Mouse (Mus musculus) liver, embryonic 11.5 days (tissue): Measurements from ENCODE around the gene Olfr96. TPM values are rescaled to one million over a fixed set of nuclear protein-coding genes. Genes with fewer than 3 reads are reported as not detected.

ENCODE experiments used
- polyA plus RNA-seq: library from polyadenylated mRNA; unstranded; fragments of >200 nt; fragmentation: Nextera tagmentation; extraction: Ambion mirVana; gene quantifications from 2 replicates; pipeline ENCODE4 v1.2.1, GENCODE M21; 2014

The Olfr96 gene
- polyA plus RNA-seq, 1 experiment from 2014 or later: not detected

Other genes starting within 250 kb of the Olfr96 start
- gene 2410137M14Rik, start 238.9 kb upstream of the Olfr96 start, polyA plus RNA-seq: not detected in 2 replicates
- gene H2-M5, start 230.6 kb upstream of the Olfr96 start, polyA plus RNA-seq: 0.08 and 0.09 TPM in 2 replicates
- gene Zfp57, start 219.0 kb upstream of the Olfr96 start, polyA plus RNA-seq: 28.3 and 28.8 TPM in 2 replicates
- gene Mog, start 196.7 kb upstream of the Olfr96 start, polyA plus RNA-seq: 0.14 TPM in 1 of 2 replicates, not detected in the other
- gene Gabbr1, start 174.2 kb upstream of the Olfr96 start, polyA plus RNA-seq: 2.9 and 3.9 TPM in 2 replicates
- not detected in 2 replicates for gene Olfr90, start 131.6 kb upstream of the Olfr96 start, polyA plus RNA-seq
- 0.06 TPM in 1 of 2 replicates, not detected in the other for gene Olfr91, start 121.9 kb upstream of the Olfr96 start, polyA plus RNA-seq
- not detected in 2 replicates for gene Olfr92, start 100.1 kb upstream of the Olfr96 start, polyA plus RNA-seq
- gene Olfr93, start 58.7 kb upstream of the Olfr96 start, polyA plus RNA-seq: not detected in 2 replicates
- gene Ubd, start 26.3 kb upstream of the Olfr96 start, polyA plus RNA-seq: not detected in 2 replicates
- not detected in 2 replicates for gene Olfr94, start 19.2 kb upstream of the Olfr96 start, polyA plus RNA-seq
- not detected in 2 replicates for gene Olfr95, start 7.0 kb upstream of the Olfr96 start, polyA plus RNA-seq
- not detected in 2 replicates for gene Olfr97, start 17.2 kb downstream of the Olfr96 start, polyA plus RNA-seq
- gene Olfr98, start 43.6 kb downstream of the Olfr96 start, polyA plus RNA-seq: not detected in 2 replicates
- 1.4 and 1.9 TPM in 2 replicates for gene H2-M3, start 50.1 kb downstream of the Olfr96 start, polyA plus RNA-seq
- gene Olfr99, start 63.3 kb downstream of the Olfr96 start, polyA plus RNA-seq: not detected in 2 replicates
- gene Olfr101, start 84.2 kb downstream of the Olfr96 start, polyA plus RNA-seq: not detected in 2 replicates
- not detected in 2 replicates for gene Olfr102, start 96.9 kb downstream of the Olfr96 start, polyA plus RNA-seq
- gene Olfr103, start 119.6 kb downstream of the Olfr96 start, polyA plus RNA-seq: not detected in 2 replicates
- gene Olfr104-ps, start 139.4 kb downstream of the Olfr96 start, polyA plus RNA-seq: not detected in 2 replicates
- not detected in 2 replicates for gene Olfr105-ps, start 158.9 kb downstream of the Olfr96 start, polyA plus RNA-seq
- not detected in 2 replicates for gene Olfr106-ps, start 170.2 kb downstream of the Olfr96 start, polyA plus RNA-seq
- not detected in 2 replicates for gene Olfr107, start 179.1 kb downstream of the Olfr96 start, polyA plus RNA-seq
- not detected in 2 replicates for gene Olfr108, start 225.3 kb downstream of the Olfr96 start, polyA plus RNA-seq
- not detected in 2 replicates for gene Olfr109, start 238.8 kb downstream of the Olfr96 start, polyA plus RNA-seq